Mouse (Mus musculus) intestine, embryonic 16.5 days (tissue): ENCODE measurements around the gene Rab3gap2. TPM values are rescaled to one million over a fixed set of nuclear protein-coding genes. Genes with fewer than 3 reads are reported as not detected.

Source experiments
- ATAC-seq: fragments of 200-750 bp; cut with Nextera tagmentation; 2 replicates; pipeline ENCODE4 v1.8.0; 2017; ENCODE audit warnings: moderate TSS enrichment, moderate library complexity
- H3K27ac ChIP-seq: fragments of 300-500 bp; sonication (generic); 2 replicates; pipeline ENCODE4 v1.5.1; 2014; ENCODE audit warnings: mild to moderate bottlenecking, low read length
- H3K27me3 ChIP-seq: fragments of 300-500 bp; sonication (generic); replicated peaks from 2 replicates; pipeline ENCODE4 v1.6.1; 2014; ENCODE audit warnings: low read length, control low read depth, mixed read lengths; ENCODE audit not compliant: control insufficient read depth, insufficient read depth
- H3K36me3 ChIP-seq: fragments of 300-500 bp; sonication (generic); 2 replicates; pipeline ENCODE4 v1.6.1; 2014; ENCODE audit warnings: low read length, control low read depth; ENCODE audit not compliant: control insufficient read depth, insufficient read depth
- H3K4me1 ChIP-seq: fragments of 300-500 bp; sonication (generic); 2 replicates; pipeline ENCODE4 v1.6.1; 2014; ENCODE audit warnings: low read length, control low read depth, mixed read lengths; ENCODE audit not compliant: control insufficient read depth, insufficient read depth
- H3K4me2 ChIP-seq: fragments of 300-500 bp; sonication (generic); 2 replicates; pipeline ENCODE4 v1.6.1; 2014; ENCODE audit warnings: low read depth, low read length, control low read depth
- H3K4me3 ChIP-seq: fragments of 300-500 bp; sonication (generic); 2 replicates; pipeline ENCODE4 v1.5.1; 2014; ENCODE audit warnings: mild to moderate bottlenecking, low read length
- H3K9ac ChIP-seq: fragments of 300-500 bp; sonication (generic); 2 replicates; pipeline ENCODE4 v1.6.1; 2014; ENCODE audit warnings: low read depth, low read length
- H3K9me3 ChIP-seq: fragments of 300-500 bp; sonication (generic); 2 replicates; pipeline ENCODE4 v1.6.1; 2016; ENCODE audit warnings: low read length, control low read depth; ENCODE audit not compliant: control insufficient read depth
- WGBS: fragments of 180-500 bp; shearing (Covaris S2); extraction: QIAGEN DNeasy Blood & Tissue Kit; methylation state at CpG from one replicate; pipeline ENCODE4 v1.1.7; 2014; 5-methylcytosine and 5-hydroxymethylcytosine counted together
- polyA plus RNA-seq: library from polyadenylated mRNA; unstranded; fragments of >200 nt; fragmentation: Nextera tagmentation; extraction: Ambion mirVana; gene quantifications from 2 replicates; pipeline ENCODE4 v1.2.1, GENCODE M21; 2015

Gene Rab3gap2
- 25.4 and 27.3 TPM in 2 replicates for polyA plus RNA-seq

DNA sequence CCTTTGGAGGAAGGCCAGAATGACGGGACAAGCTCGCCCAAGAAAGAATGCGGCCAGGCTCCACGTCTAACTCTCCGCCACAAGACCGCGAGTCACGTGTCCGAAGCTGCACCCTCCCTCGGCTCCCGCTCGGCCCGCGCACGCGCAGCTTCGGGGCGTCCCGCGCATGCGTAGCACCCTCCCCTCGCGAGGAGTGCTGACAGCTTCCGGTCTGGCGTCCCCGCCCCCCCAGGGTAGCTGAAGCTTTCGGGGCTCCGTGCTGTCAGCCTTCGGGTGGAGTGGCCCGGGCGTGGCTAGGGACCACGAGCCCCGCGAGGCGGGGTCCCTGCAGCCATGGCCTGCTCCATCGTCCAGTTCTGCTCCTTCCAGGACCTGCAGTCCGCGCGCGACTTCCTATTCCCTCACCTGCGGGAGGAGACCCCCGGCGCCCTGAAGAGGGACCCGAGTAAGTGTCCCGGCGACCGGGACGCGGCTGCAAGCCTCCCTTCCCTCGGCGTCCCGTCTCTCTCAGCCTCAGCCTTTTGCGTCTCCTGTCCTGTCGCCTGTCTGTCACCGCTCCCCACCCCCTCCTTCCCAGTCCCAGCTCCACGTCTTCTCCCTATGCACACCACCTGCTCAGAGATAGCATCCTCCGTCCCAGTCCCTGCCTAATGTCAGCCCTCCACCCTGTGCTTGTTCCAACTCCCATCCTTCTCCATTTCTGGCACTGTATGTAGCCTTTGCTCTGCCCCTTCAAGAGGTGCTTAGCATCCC lies at the start of gene Rab3gap2:
Gene Rab3gap2 (plus strand): TSS at position 209 of the 753 bp plus-strand sequence.
- ATAC-seq = peak; percentile 96
- 0% methylated on average over 57 of the region's 57 CpGs for WGBS

DNA sequence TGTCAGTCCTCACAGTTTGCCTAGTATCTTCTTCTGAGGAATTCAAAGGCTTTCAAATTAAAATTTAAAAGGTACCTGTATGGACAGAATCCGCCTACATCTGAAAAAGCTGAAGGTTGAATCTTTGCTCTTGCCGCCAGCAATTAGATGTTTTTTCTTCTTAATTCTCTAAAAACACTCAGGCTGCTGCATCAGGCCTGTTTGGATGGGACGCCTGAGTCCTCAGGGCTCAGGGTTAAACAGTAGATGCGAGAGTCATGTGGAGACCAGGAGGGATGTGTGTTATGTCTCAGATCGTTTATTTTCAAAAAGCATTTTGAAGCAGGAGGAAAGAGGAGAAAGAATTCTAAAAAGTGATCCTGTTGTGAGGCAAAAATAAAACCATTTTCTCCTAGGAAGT lies 30.3 kb upstream of the Rab3gap2 start:
- no peaks in the 10 kb centered on the region for H3K9me3 ChIP-seq
- H3K36me3 ChIP-seq = no peaks in the 10 kb centered on the region
- WGBS = 88% methylated on average over 5 of the region's 5 CpGs
- H3K4me3 ChIP-seq = no peak overlapping the region
- H3K9ac ChIP-seq = no peak overlapping the region
- no peaks in the 10 kb centered on the region for H3K27me3 ChIP-seq
- H3K4me1 ChIP-seq = no peaks in the 10 kb centered on the region
- ATAC-seq = no peak
- no peak overlapping the region for H3K4me2 ChIP-seq
- no peak overlapping the region for H3K27ac ChIP-seq

More for the DNA sequence above, at the start of gene Rab3gap2:
- Histone ChIP-seq H3K9ac (peak within 1 kb of the TSS; percentile 96), H3K36me3 (no peaks in the 10 kb centered on the region), H3K27ac (peak within 1 kb of the TSS; percentile 78), H3K4me3 (peak within 1 kb of the TSS; percentile 98), H3K9me3 (no peaks in the 10 kb centered on the region), H3K4me2 (peak within 1 kb of the TSS; percentile 85), H3K4me1 (peaks cover 13% of the 10 kb centered on the region), H3K27me3 (no peaks in the 10 kb centered on the region)

- no peaks in the 10 kb centered on the region for H3K9me3 ChIP-seq
- no peaks in the 10 kb centered on the region for H3K4me1 ChIP-seq
- no peaks in the 10 kb centered on the region for H3K36me3 ChIP-seq
- H3K4me3 ChIP-seq = no peak overlapping the region
- 88% methylated on average over 6 of the region's 6 CpGs for WGBS
- H3K27me3 ChIP-seq = no peaks in the 10 kb centered on the region
- ATAC-seq = no peak
- no peak overlapping the region for H3K27ac ChIP-seq
- no peak overlapping the region for H3K9ac ChIP-seq
- no peak overlapping the region for H3K4me2 ChIP-seq
Measured at GRCm38 (mm10) chr1:185177860-185178259, 26.1 kb upstream of the Rab3gap2 start.

DNA sequence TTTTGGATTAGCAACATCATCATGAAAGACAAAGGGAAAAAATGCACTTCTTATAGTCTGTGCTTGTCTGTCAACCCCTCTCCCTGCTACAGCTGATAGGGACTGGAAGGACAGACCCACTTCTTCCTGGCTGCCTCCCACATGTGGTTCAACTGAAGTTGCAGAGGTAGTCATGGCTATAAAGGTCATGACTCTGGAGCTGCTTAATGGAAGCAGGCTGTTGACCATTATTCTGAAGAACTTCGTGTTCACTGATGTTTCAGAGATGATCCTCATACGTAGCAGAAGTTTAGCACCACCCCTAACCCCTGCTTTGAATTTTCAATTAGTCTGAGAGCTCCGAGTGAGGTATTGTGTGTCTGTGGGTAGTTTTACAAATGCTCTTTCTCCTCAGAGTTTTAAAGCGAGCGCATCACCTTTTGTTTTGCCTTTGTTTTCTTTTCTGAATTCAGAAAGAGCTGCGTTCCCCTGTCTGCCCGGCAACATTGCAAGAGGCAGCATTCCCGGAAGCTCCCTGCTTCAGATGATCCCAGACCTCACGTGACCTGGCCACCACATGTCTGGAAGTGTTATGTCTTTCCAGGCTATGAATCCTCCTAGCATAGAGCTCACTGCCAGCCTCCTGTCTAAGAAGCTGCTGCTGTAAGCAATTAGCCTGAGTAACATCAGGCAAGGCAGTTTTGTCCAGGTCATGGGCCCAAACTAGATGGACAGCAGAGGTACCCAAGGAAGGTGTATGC lies 20.2 kb upstream of the Rab3gap2 start:
- ATAC-seq = no peak
- Histone ChIP-seq H3K9me3 (no peaks in the 10 kb centered on the region), H3K4me3 (no peak overlapping the region), H3K4me1 (no peaks in the 10 kb centered on the region), H3K4me2 (no peak overlapping the region), H3K27me3 (no peaks in the 10 kb centered on the region), H3K27ac (no peak overlapping the region), H3K36me3 (no peaks in the 10 kb centered on the region), H3K9ac (no peak overlapping the region)
- 58% methylated on average over 9 of the region's 9 CpGs for WGBS

GRCm38 (mm10) chr1:185185556-185185955 lies 18.4 kb upstream of the Rab3gap2 start:
- 57% methylated on average over 9 of the region's 9 CpGs for WGBS
- H3K36me3 ChIP-seq = no peaks in the 10 kb centered on the region
- H3K9ac ChIP-seq = no peak overlapping the region
- no peak overlapping the region for H3K27ac ChIP-seq
- H3K9me3 ChIP-seq = no peaks in the 10 kb centered on the region
- no peaks in the 10 kb centered on the region for H3K27me3 ChIP-seq
- no peak for ATAC-seq
- H3K4me2 ChIP-seq = no peak overlapping the region
- H3K4me1 ChIP-seq = no peaks in the 10 kb centered on the region
- H3K4me3 ChIP-seq = no peak overlapping the region

DNA sequence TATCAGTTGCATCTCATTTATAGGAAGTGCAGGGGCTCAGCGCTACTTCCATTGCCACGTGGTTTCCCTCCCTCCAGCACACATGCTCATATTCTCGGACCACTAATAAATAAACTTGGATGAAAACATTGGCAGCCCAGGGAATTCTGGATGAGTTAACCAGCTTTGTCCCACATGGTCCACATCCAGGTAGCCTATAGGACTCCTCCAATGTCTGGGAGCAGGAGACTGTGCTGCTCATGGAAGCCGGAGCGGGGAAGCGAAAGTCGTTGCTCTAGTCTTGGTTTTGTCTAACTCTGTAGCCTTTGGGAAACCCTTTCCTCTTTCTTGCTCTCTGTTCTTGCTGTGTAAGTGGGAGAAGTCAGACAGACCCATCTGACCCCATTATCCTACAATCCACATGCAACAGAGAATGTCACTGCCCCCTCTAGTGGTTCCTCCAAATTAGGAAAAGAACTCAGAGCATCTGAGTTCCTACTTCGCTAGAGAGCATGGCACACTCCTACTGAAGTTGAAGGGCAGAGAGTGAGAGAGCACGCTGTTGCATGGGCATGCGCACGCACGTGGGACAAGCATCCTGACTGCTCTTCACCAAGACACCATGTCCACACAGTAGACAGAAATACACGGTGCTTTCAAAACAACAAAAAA lies 16.7 kb upstream of the Rab3gap2 start:
- no peaks in the 10 kb centered on the region for H3K36me3 ChIP-seq
- H3K9ac ChIP-seq = no peak overlapping the region
- no peak overlapping the region for H3K4me2 ChIP-seq
- whole genome bisulfite sequencing = 67% methylated on average over 13 of the region's 13 CpGs
- no peak overlapping the region for H3K27ac ChIP-seq
- no peak overlapping the region for H3K4me3 ChIP-seq
- no peaks in the 10 kb centered on the region for H3K27me3 ChIP-seq
- ATAC-seq = 0 out of 2 replicates have a peak, but pooled peaks have one; percentile 16
- no peaks in the 10 kb centered on the region for H3K9me3 ChIP-seq
- H3K4me1 ChIP-seq = no peaks in the 10 kb centered on the region

DNA sequence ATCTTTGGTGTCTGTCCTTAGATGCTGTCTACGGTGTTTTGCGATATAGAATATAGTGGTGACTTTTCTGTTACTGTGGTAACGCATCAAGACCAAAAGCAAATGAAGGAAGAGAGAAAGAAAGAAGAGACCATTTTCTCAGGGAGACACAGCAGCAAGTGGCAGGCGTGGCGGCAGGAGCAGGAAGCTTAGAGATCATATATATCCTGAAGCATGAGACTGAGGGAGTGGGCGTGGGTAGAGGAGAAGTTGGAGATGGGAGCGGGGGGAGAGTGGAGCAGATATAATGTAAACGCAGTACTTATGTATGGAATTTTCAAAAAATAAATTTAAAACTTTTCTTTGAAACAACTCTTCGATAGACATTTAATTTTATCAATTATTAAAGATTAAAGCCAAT lies 14.0 kb upstream of the Rab3gap2 start:
- Histone ChIP-seq H3K9me3 (no peaks in the 10 kb centered on the region), H3K27ac (no peak overlapping the region), H3K27me3 (no peaks in the 10 kb centered on the region), H3K4me3 (no peak overlapping the region), H3K36me3 (no peaks in the 10 kb centered on the region), H3K4me1 (no peaks in the 10 kb centered on the region), H3K9ac (no peak overlapping the region), H3K4me2 (no peak overlapping the region)
- ATAC-seq = no peak
- WGBS = 88% methylated on average over 9 of the region's 9 CpGs

GRCm38 (mm10) chr1:185192087-185192486 lies 11.8 kb upstream of the Rab3gap2 start:
- Histone ChIP-seq H3K9ac (no peak overlapping the region), H3K27me3 (no peaks in the 10 kb centered on the region), H3K4me2 (no peak overlapping the region), H3K27ac (no peak overlapping the region), H3K36me3 (no peaks in the 10 kb centered on the region), H3K4me1 (no peaks in the 10 kb centered on the region), H3K9me3 (no peaks in the 10 kb centered on the region), H3K4me3 (no peak overlapping the region)
- 60% methylated on average over 8 of the region's 8 CpGs for WGBS
- ATAC-seq = no peak

GRCm38 (mm10) chr1:185193509-185193908 lies 10.4 kb upstream of the Rab3gap2 start:
- H3K4me2 ChIP-seq = no peak overlapping the region
- H3K27me3 ChIP-seq = no peaks in the 10 kb centered on the region
- 8% methylated on average over 10 of the region's 10 CpGs for WGBS
- H3K36me3 ChIP-seq = no peaks in the 10 kb centered on the region
- H3K4me3 ChIP-seq = no peak overlapping the region
- no peaks in the 10 kb centered on the region for H3K4me1 ChIP-seq
- ATAC-seq = peak; percentile 70
- no peak overlapping the region for H3K27ac ChIP-seq
- H3K9ac ChIP-seq = no peak overlapping the region
- H3K9me3 ChIP-seq = no peaks in the 10 kb centered on the region
